Mouse (Mus musculus): ENCODE measurements around the gene Rasa2.

- TF ChIP-seq POLR2A (IDR thresholded peaks at IDR 0.05; ENCODE audit: low read depth, low read length): no peak
- no peak for TF ChIP-seq CTCF (IDR thresholded peaks at IDR 0.05; ENCODE audit: extremely low read depth, insufficient read depth, insufficient read length, insufficient replicate concordance)
These were observed 19.1 kb downstream of the Rasa2 start for GRCm38 (mm10) chr9:96612297-96612696.

Measured in spleen, adult 2 months (tissue).